Mouse (Mus musculus) forebrain, embryonic 10.5 days (tissue): Measurements from ENCODE around the gene Spdef. TPM values are rescaled to one million over a fixed set of nuclear protein-coding genes. Genes with fewer than 3 reads are reported as not detected.

Source experiments
- DNase-seq: peaks from one replicate; pipeline ENCODE4 v3.0.0-alpha.2; 2017; ENCODE audit warnings: low spot score; ENCODE audit errors: extremely low spot score
- H3K27ac ChIP-seq: fragments of 300-500 bp; sonication (generic); 2 replicates; pipeline ENCODE4 v1.5.1; 2016; ENCODE audit warnings: mild to moderate bottlenecking
- H3K27me3 ChIP-seq: fragments of 300-500 bp; sonication (generic); 2 replicates; pipeline ENCODE4 v1.6.1; 2016; ENCODE audit warnings: mild to moderate bottlenecking; ENCODE audit not compliant: poor library complexity, severe bottlenecking
- H3K36me3 ChIP-seq: fragments of 300-500 bp; sonication (generic); replicated peaks from 2 replicates; pipeline ENCODE4 v1.6.1; 2016; ENCODE audit warnings: mild to moderate bottlenecking, moderate library complexity
- H3K4me1 ChIP-seq: fragments of 300-500 bp; sonication (generic); 2 replicates; pipeline ENCODE4 v1.6.1; 2016
- H3K4me3 ChIP-seq: fragments of 300-500 bp; sonication (generic); 2 replicates; pipeline ENCODE4 v1.5.1; 2016; ENCODE audit warnings: mild to moderate bottlenecking, moderate library complexity
- H3K9me3 ChIP-seq: fragments of 300-500 bp; sonication (generic); 2 replicates; pipeline ENCODE4 v1.6.1; 2016; ENCODE audit warnings: mild to moderate bottlenecking, moderate library complexity
- WGBS: fragments of 180-500 bp; shearing (Covaris S2); methylation state at CpG from one replicate; pipeline ENCODE4 v1.1.7; 2016; 5-methylcytosine and 5-hydroxymethylcytosine counted together
- polyA plus RNA-seq: library from polyadenylated mRNA; unstranded; fragments of >200 nt; fragmentation: Nextera tagmentation; extraction: Ambion mirVana; gene quantifications from 2 replicates; pipeline ENCODE4 v1.2.1, GENCODE M21; 2016

Gene Spdef
- 0.31 TPM in 1 of 2 replicates, not detected in the other for polyA plus RNA-seq

DNA sequence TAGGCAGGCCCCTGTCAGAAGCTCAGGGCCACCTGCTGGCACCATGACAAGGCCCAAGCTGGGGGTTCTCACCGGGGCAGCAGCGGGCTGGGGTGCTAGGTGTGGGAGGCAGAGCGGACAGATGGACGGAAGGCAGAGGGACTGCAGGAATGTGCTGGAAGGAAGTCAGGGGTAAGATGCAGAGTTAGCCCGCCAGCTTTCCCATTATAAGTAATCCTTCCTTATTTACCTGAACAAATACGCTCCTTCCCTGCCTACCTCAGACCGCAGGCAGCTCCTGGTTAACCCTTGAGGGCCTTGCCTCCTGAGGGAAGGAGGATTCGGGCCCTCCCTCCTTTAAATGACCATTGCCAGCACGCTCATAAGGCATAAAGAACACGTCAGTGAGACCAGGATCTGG, at the start of gene Spdef:
TSS of gene Spdef (minus strand) at position 186 of the 400 bp plus-strand sequence.
- Histone ChIP-seq H3K4me1 (peaks cover 42% of the 10 kb centered on the region), H3K27me3 (peaks cover 19% of the 10 kb centered on the region), H3K27ac (0 out of 2 replicates have a peak within 1 kb of the TSS, but pooled peaks have one; percentile 35), H3K4me3 (no peak within 1 kb of the TSS), H3K36me3 (no peaks in the 10 kb centered on the region), H3K9me3 (peaks cover 5% of the 10 kb centered on the region; the same call in 1 of the 2 replicates)
- 80% methylated on average over 10 of the region's 10 CpGs for WGBS
- no peak for DNase-seq

DNA sequence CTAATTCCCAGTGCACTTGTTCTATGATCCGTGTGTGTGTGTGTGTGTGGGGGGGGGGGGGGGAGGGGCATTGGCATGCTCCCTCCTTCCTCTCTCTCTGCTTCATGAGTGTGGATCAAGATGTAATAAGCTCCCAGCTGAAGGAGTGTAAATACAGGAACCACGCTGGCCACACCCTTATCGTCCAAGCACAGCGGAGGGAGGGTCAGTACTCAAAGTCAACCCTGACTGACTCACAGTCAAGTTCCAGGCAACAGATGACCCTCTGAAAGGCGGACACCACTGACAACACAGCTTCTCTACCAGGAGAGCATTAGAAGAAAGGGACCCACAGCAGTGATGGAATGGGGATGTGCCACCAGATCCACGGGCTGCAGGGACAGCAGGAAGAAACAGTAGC, 49.1 kb upstream of the Spdef start:
- H3K27ac ChIP-seq: no peak overlapping the region
- peaks cover 53% of the 10 kb centered on the region for H3K36me3 ChIP-seq
- WGBS: 91% methylated on average over 6 of the region's 6 CpGs
- H3K9me3 ChIP-seq: no peaks in the 10 kb centered on the region
- peaks cover 6% of the 10 kb centered on the region for H3K4me1 ChIP-seq
- DNase-seq: no peak
- H3K4me3 ChIP-seq: no peak overlapping the region
- H3K27me3 ChIP-seq: no peaks in the 10 kb centered on the region

DNA sequence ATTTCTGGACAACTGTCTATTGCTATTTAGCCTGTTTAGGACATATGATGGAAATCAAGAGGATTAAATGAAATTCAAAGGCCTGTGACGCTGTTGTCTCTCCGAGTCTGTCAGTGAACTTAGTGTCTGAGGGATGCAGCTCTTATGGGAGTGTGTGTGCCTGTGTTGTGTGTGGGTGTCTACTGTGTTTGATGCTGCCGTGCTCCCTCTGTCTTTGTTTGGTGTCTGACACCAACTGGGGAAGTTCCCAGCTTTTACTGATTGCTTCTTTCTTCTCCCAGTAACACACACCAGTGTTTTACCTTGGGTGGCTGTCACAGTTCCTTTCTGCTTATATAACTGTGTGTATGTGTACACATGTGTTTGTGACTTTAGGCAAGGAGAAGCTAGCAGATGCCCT, 45.4 kb upstream of the Spdef start:
- Histone ChIP-seq H3K4me3 (no peak overlapping the region), H3K27me3 (no peaks in the 10 kb centered on the region), H3K27ac (no peak overlapping the region), H3K9me3 (no peaks in the 10 kb centered on the region), H3K36me3 (peaks cover 66% of the 10 kb centered on the region), H3K4me1 (no peaks in the 10 kb centered on the region)
- WGBS: 87% methylated on average over 3 of the region's 3 CpGs
- DNase-seq: no peak

DNA sequence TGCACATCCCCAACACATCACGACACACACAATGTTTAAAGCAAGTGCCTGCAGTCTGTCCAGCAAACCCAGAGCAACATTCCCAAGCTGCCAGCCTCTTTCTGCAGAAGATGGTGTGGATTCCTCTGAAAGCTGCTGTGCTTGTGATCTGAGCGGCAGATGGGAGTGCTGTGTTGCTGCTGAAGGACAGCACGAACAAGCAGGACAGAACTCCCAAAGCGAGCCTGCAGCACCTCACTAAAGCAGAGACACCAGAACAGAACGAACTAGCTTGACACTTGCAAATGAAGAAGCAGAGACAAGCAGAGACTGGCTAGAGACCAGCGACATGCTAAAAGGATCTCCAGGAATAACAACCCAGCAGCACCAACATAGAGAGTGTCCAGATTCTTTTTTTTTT, 42.9 kb upstream of the Spdef start:
- 91% methylated on average over 6 of the region's 6 CpGs for WGBS
- Histone ChIP-seq H3K36me3 (peaks cover 77% of the 10 kb centered on the region), H3K4me3 (no peak overlapping the region), H3K27me3 (no peaks in the 10 kb centered on the region), H3K9me3 (no peaks in the 10 kb centered on the region), H3K27ac (no peak overlapping the region), H3K4me1 (no peaks in the 10 kb centered on the region)
- no peak for DNase-seq

DNA sequence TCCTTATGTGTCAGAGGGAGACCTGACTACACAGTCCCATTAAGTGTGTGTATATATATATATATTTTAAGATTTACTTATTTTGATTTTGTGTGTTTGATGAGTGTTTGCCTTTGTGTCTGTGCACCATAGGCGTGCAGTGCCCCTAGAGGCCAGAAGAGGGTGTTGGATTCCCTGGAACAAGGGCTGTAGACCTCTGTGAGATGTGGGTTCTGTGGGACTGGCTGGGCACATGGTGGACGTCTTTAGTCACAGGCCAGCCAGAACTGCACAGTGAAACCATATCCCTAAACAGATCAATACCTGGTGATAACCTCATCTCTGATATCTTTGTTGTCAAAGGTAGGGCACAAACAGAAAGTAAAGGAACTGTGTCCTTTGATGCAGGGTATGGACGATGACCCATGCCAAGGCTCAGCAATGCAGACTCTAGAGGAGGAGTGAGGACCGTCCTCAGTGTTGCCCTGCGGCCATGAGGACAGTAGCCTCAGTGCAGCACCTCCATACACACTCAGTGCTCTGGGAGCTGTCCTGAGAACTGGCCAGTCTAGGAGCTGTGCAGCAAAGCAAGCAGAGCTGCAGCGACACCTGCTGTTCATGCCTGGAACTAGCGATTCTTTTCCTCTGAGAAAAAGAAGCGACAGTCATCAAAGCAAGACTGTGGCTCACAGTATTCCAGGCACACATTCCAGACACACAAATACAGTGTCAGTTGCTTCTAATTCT, 40.2 kb upstream of the Spdef start:
- Histone ChIP-seq H3K27ac (no peak overlapping the region), H3K4me1 (no peaks in the 10 kb centered on the region), H3K36me3 (peaks cover 82% of the 10 kb centered on the region), H3K9me3 (peaks cover 7% of the 10 kb centered on the region), H3K4me3 (no peak overlapping the region), H3K27me3 (no peaks in the 10 kb centered on the region)
- 66% methylated on average over 8 of the region's 8 CpGs for WGBS
- DNase-seq: peak; percentile 65

DNA sequence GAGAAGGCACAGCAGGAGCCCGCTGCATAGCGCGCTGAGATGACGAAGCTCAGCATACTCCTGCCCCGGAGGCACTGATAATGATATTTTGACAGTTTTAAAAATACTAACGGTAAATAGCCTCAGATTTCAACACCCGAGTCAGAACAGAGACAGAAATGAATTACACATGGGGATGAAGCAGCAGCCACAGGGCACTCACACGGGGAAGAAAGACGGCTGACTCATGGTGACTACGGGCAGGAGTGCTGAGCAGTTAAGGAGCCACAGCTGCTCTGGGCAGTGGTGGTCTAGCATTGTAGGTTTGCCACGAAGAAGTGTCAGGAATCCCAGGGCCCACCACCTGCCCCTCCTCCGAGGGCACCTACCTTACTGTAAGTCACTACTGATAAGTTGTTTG, 38.8 kb upstream of the Spdef start:
- 89% methylated on average over 12 of the region's 12 CpGs for WGBS
- Histone ChIP-seq H3K27ac (no peak overlapping the region), H3K9me3 (peaks cover 7% of the 10 kb centered on the region), H3K27me3 (no peaks in the 10 kb centered on the region), H3K4me3 (no peak overlapping the region), H3K36me3 (peaks cover 85% of the 10 kb centered on the region), H3K4me1 (no peaks in the 10 kb centered on the region)
- DNase-seq: no peak

DNA sequence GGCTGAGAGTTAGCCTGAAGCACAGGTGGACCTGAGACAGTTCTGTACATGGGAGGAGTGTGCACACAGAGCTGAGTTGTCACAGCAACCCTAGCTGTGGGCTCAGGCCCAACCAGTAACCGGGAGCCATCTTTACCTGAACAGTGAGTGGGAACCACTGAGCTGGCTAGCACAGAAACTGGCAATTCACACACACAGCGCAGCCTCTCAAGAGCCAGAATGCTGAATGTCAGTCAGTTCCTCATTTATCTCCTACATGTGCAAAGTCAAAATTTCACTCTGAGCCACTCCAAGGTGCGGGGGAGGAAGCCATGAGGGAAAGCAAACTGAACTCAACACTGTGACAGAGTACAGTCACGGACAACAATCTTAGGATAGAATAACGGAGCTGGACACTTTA, 38.4 kb upstream of the Spdef start:
- Histone ChIP-seq H3K9me3 (peaks cover 7% of the 10 kb centered on the region), H3K27ac (no peak overlapping the region), H3K4me1 (no peaks in the 10 kb centered on the region), H3K27me3 (no peaks in the 10 kb centered on the region), H3K36me3 (peaks cover 81% of the 10 kb centered on the region), H3K4me3 (no peak overlapping the region)
- 96% methylated on average over 5 of the region's 5 CpGs for WGBS
- no peak for DNase-seq

DNA sequence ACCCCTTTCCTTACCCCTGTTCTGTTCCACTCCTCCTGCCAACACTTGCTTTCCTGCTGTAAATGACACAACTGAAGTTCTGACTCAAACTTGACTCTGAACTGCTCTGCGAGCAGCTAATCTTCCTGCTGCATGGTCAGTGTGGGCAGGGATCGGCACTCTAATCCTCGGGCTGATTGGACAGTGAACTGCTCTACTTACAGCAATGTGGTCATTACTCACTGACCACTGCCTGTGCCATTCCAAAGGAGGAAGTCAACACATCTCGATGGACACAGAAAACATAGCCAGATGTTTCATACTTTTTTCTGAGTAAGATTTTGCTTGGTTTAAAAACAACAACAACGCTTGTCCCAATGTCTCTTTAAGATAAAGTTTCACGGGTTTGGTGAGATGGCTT, 36.3 kb upstream of the Spdef start:
- DNase-seq: no peak
- no peak overlapping the region for H3K4me3 ChIP-seq
- H3K4me1 ChIP-seq: peaks cover 12% of the 10 kb centered on the region
- H3K36me3 ChIP-seq: peaks cover 76% of the 10 kb centered on the region
- H3K27ac ChIP-seq: no peak overlapping the region
- no peaks in the 10 kb centered on the region for H3K27me3 ChIP-seq
- 96% methylated on average over 6 of the region's 6 CpGs for WGBS
- peaks cover 7% of the 10 kb centered on the region for H3K9me3 ChIP-seq

DNA sequence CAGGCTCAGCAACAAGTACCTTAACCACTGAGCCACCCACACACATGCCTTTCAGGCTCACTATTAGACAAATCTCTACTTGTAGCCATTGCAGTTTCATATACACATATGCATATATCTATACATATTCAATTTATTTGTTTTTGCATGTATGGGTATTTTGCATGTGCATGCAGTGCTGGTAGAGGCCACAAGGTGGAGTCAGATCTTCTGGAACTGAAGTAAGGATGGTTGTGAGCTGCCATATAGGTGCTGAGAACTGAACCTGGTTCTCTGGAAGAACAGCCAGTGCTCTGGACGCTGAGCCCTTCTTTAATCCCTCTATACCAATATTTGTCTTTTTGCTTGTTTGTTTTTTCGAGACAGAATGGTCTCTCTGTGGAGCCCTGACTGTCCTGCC, 35.7 kb upstream of the Spdef start:
- WGBS: 95% methylated on average over 2 of the region's 2 CpGs

DNA sequence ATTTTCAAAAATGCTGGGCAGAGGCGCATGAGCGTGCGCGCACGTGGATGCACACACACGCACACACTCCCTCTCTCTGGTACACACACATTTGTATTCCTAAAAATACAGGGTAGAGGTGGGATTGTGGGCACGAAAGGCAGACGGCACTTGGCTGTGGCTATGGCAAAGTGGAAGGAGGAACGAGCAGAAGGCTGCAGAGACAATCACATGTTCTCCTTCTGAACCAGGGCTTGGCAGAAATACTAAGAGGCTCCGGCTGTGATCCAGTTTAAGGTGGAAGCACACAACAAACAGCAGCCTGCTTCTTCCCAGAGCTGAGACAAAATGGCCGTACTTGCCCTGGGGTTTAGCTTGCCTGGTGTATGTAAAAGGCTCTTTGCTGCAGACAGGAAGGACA, 34.1 kb upstream of the Spdef start:
- H3K36me3 ChIP-seq: peaks cover 56% of the 10 kb centered on the region
- no peak overlapping the region for H3K27ac ChIP-seq

More for the DNA sequence above, 35.7 kb upstream of the Spdef start:
- no peak for DNase-seq
- no peaks in the 10 kb centered on the region for H3K27me3 ChIP-seq
- no peak overlapping the region for H3K27ac ChIP-seq
- peaks cover 7% of the 10 kb centered on the region for H3K9me3 ChIP-seq
- peaks cover 18% of the 10 kb centered on the region for H3K4me1 ChIP-seq
- peaks cover 70% of the 10 kb centered on the region for H3K36me3 ChIP-seq
- no peak overlapping the region for H3K4me3 ChIP-seq

DNA sequence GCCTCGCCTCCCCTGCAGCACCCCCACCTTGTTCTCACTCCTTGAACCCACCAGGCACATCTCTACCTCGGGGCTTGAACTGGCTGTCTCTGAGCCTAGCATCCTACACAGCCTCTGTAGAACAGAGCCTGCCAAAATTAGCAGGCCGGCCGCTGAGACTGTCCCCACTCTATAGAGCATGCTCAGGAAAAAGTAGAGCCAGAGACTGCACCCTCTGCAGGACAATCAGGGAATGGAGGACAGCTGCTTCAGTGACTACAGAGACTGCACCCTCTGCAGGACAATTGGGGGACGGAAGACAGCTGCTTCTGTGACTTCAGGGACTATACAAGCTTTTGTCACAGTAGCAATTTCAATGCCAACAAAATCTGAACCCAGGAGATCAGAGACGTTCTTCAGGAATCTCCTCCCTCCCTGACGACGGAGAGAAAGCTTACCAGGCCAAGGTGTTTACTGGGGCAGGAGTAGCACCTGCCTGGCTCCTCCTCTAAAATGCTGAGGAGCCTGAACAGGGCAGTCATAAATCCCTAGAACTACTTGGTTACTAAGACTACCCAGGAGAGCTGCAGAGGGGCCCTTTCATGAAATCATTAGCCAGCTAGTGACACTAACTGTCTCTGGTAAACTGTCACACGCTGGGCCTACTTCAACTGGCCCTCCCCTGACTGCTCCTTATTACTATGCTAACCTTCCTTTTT, 33.0 kb upstream of the Spdef start:
- WGBS: 32% methylated on average over 9 of the region's 9 CpGs
- Histone ChIP-seq H3K27me3 (no peaks in the 10 kb centered on the region), H3K4me1 (peaks cover 21% of the 10 kb centered on the region), H3K4me3 (no peak overlapping the region), H3K27ac (no peak overlapping the region), H3K9me3 (peaks cover 7% of the 10 kb centered on the region), H3K36me3 (peaks cover 45% of the 10 kb centered on the region)
- DNase-seq: peak; percentile 51

More for the DNA sequence above, 34.1 kb upstream of the Spdef start:
- Histone ChIP-seq H3K27me3 (no peaks in the 10 kb centered on the region), H3K4me3 (no peak overlapping the region), H3K9me3 (peaks cover 7% of the 10 kb centered on the region), H3K4me1 (peaks cover 18% of the 10 kb centered on the region)
- 96% methylated on average over 11 of the region's 11 CpGs for WGBS
- no peak for DNase-seq

DNA sequence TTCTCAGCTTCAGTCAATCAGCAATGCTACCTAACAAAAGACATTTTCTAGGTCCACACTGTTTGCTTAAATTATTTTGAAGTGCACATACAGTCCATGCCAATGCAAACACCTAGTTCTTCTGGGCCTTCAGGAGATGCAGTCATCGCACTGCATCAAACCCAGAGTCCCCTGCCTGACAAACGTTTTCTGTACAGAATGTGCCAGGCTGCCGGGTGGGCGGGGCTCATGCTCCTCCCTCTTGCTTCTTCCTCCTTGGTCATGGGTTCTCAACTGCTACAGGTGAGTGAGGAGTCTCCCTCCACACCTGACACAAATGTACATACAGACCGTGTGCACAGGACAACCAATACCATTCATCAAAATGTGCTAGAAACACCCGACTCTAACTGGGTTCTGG, 31.4 kb upstream of the Spdef start:
- DNase-seq: no peak
- H3K27me3 ChIP-seq: no peaks in the 10 kb centered on the region
- WGBS: 84% methylated on average over 6 of the region's 6 CpGs
- H3K4me1 ChIP-seq: peaks cover 21% of the 10 kb centered on the region
- H3K4me3 ChIP-seq: no peak overlapping the region
- H3K27ac ChIP-seq: no peak overlapping the region
- peaks cover 7% of the 10 kb centered on the region for H3K9me3 ChIP-seq
- H3K36me3 ChIP-seq: peaks cover 43% of the 10 kb centered on the region
